Mouse (Mus musculus) G1E-ER4 (cell line): ENCODE results near the gene Srcap. TPM values are rescaled to one million over a fixed set of nuclear protein-coding genes. Genes with fewer than 3 reads are reported as not detected.

ENCODE experiments used
- GATA1 ChIP-seq: IDR thresholded peaks from one replicate; pipeline ENCODE4 v1.8.0; 2012; ENCODE audit warnings: low read length, inconsistent platforms
- polyA plus RNA-seq: library from polyadenylated mRNA; stranded (reverse); fragments of >175 nt; gene quantifications from 2 replicates; pipeline ENCODE4 v1.2.3, GENCODE M21; 2012

The Srcap gene
- 43.4 and 44.6 TPM in 2 replicates for polyA plus RNA-seq

GRCm38 (mm10) chr7:127511808-127512230 lies at the start of gene Srcap:
Gene Srcap, plus strand, starts transcription at chr7:127511983.
- no peak for TF ChIP-seq GATA1

GRCm38 (mm10) chr7:127465191-127465590 lies 46.6 kb upstream of the Srcap start:
- TF ChIP-seq GATA1 = no peak

- no peak for TF ChIP-seq GATA1
Observed at GRCm38 (mm10) chr7:127466606-127467005, 45.2 kb upstream of the Srcap start.

- TF ChIP-seq GATA1 = no peak
Observed at GRCm38 (mm10) chr7:127470011-127470715, 41.6 kb upstream of the Srcap start.

- no peak for TF ChIP-seq GATA1
Observed at GRCm38 (mm10) chr7:127470743-127471645, 40.8 kb upstream of the Srcap start.

GRCm38 (mm10) chr7:127471646-127472010 lies 40.2 kb upstream of the Srcap start:
- no peak for TF ChIP-seq GATA1

- TF ChIP-seq GATA1 = no peak
Observed at GRCm38 (mm10) chr7:127472060-127472459, 39.7 kb upstream of the Srcap start.

- no peak for TF ChIP-seq GATA1
Observed at GRCm38 (mm10) chr7:127473705-127474104, 38.1 kb upstream of the Srcap start.

- no peak for TF ChIP-seq GATA1
Observed at GRCm38 (mm10) chr7:127474378-127475070, 37.3 kb upstream of the Srcap start.

- no peak for TF ChIP-seq GATA1
Observed at GRCm38 (mm10) chr7:127475186-127475740, 36.5 kb upstream of the Srcap start.

- TF ChIP-seq GATA1 = no peak
Observed at GRCm38 (mm10) chr7:127476336-127476735, 35.4 kb upstream of the Srcap start.

- no peak for TF ChIP-seq GATA1
Observed at GRCm38 (mm10) chr7:127476855-127477254, 34.9 kb upstream of the Srcap start.

- no peak for TF ChIP-seq GATA1
Observed at GRCm38 (mm10) chr7:127477687-127478634, 33.8 kb upstream of the Srcap start.

- TF ChIP-seq GATA1 = no peak
Observed at GRCm38 (mm10) chr7:127478635-127479317, 33.0 kb upstream of the Srcap start, which contains the start of gene Fbrs. Gene Fbrs, plus strand, starts transcription at chr7:127479199.
